Comparison of ENCODE assay signal across 8 mouse cellular contexts in the genomic region with DNA sequence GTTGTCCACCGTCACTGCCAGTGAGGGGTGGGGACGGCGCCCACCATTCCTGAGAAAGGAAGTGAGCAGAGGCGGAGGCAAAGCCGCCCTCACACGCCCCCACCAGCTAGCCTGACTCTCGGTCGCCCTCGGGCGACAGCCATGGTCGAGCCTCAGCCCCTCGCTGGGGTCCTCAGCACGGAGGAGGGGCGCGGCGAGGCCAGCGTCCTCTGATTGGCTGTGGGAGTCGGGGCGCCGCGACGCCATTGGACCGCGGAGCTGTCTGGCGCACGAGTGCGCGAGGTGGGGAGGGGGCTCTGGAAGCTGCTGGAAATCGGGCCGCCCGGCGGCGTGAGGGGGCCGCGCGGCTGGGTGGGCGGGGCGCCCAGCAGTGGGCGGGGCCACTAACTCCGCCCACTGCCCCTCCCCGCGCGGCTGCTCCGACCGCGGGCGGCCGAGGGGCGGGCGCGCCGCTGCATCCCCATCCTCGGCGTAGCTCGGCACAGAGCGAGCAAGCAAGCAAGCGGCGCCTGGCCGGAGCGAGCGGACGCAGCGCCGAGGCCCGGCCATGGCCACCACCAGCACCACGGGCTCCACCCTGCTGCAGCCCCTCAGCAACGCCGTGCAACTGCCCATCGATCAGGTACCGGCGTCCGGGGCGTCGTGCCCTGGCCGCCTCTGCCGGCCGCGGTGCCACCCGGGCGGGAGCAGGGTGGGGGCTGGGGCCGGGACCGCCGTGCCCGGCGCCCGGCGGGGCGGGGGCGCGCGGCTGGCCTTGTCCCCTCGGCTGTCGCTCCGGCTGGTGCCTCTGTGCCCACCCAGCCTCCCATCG. TPM values are rescaled to one million over a fixed set of nuclear protein-coding genes. Genes with fewer than 3 reads are reported as not detected.
DNase-seq lines count a peak whose midpoint lies in the region; ATAC-seq and TF ChIP-seq lines count a peak whose summit lies in the region.

No protein-coding gene starts in this region.

- peak; percentile 65 for DNase-seq in adrenal gland, adult 8-10 months
- peak; percentile 98 for DNase-seq in embryo, embryonic 10.5 days (ENCODE audit: low spot score)
- DNase-seq in gastrocnemius, postnatal 14 days = peak; percentile 83
- peak; percentile 90 to 92 for DNase-seq in left cerebral cortex, postnatal 25 days (ENCODE audit: low spot score in 2 of 2)
- DNase-seq in mesoderm, embryonic 11.5 days (ENCODE audit: low read depth, low spot score) = peak; percentile 99

- TF ChIP-seq POLR2A in small intestine, adult 2 months (IDR thresholded peaks at IDR 0.05; ENCODE audit: low read depth, low read length) = peak; percentile 32; the same call in 1 of the 2 replicates

- TF ChIP-seq CTCF in small intestine, adult 2 months (IDR thresholded peaks at IDR 0.05; ENCODE audit: extremely low read depth, insufficient read length, insufficient replicate concordance, low read depth, low read length) = no peak

- WGBS in small intestine, adult 2 months = under 1% methylated on average over 92 of the region's 95 CpGs

- peak; percentile 70 for ATAC-seq in inflammation-experienced regulatory T-cells, adult 6 months
- no peak for ATAC-seq in monocyte, adult 5-6 weeks (replicated peaks; ENCODE audit: insufficient number of reproducible peaks, low FRiP score, low TSS enrichment, poor library complexity, severe bottlenecking)

- H3K4me1 ChIP-seq in small intestine, adult 2 months (ENCODE audit: control insufficient read depth, insufficient read depth, insufficient read length, low read length) = peaks cover 9% of the 10 kb centered on the region

- H3K4me3 ChIP-seq in small intestine, adult 2 months (ENCODE audit: low read depth, low read length) = peak overlapping the region; percentile 84

- H3K36me3 ChIP-seq in small intestine, adult 2 months (ENCODE audit: control insufficient read depth, insufficient read depth, low read length) = no peaks in the 10 kb centered on the region

- no peak overlapping the region for H3K27ac ChIP-seq in small intestine, adult 2 months (ENCODE audit: insufficient read depth, low read depth, low read length)

- intact Hi-C loops in gastrocnemius, postnatal 14 days (cut with DNase I; ENCODE audit: low total_unique reads) = no loop called here
- intact Hi-C loops in left cerebral cortex, postnatal 25 days (cut with DNase I) = loop anchor here (1.0 to 10.0 kb wide), 2 partner anchors 41 to 113 kb away; no protein-coding TSS in a partner anchor

- peaks cover 14% of the 10 kb centered on the region for H3K27me3 ChIP-seq in small intestine, adult 2 months (ENCODE audit: control insufficient read depth, insufficient read depth, low read length)

RNA-seq across cellular contexts. Expression of a gene that starts 0.7 kb away (rescaled TPM):
- total RNA-seq in adrenal gland, adult 8-10 months (2022) = 10 to 100 TPM; 16.1 to 38.7 (median 28.7) TPM
- total RNA-seq in gastrocnemius, postnatal 14 days (2021) = 1 to 10 TPM; 7.2 to 7.7 TPM
- polyA plus RNA-seq in inflammation-experienced regulatory T-cells, adult 6 months (2017; shearing (Covaris generic)) = not detected
- 10 to 100 TPM; 68.9 to 84.2 TPM for total RNA-seq in left cerebral cortex, postnatal 25 days (2021)
- 0.55 and 1.9 TPM in 2 replicates for polyA plus RNA-seq in small intestine, adult 2 months (2012; rRNA removed)
- total RNA-seq in monocyte, adult 5-6 weeks (2017) = 3.0 to 7.7 TPM (median 4.0 TPM) in 3 replicates
